Mouse (Mus musculus): ENCODE data around the gene Pawr. TPM values are rescaled to one million over a fixed set of nuclear protein-coding genes. Genes with fewer than 3 reads are reported as not detected.

Gene Pawr
- polyA plus RNA-seq, 1 experiment from 2014 or later: 3.3 TPM

DNA sequence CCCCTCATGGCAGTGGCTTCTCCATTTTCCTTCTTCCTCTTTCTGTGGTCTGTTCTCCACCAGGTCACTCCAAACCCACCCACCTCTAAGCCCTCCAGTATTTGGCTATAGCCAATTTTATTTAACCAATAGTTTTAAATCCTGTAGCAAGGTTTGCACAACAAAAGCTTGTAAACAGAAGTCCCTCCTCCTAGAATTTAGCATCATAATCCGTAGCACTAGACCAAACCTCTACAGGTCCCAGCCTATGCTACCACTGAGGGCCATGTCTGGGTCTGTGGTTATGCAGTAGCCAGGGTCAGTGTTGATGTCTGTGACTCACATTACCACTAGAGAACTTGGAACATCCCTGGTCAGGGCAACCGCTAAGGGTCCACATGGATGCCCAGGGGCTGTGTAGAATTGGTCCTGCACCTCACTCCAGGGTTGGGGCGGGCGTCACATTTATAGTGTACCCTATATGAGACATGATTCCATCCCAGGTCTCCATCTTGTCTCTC, 71.5 kb downstream of the Pawr start:
- no peak for ATAC-seq (ENCODE audit: insufficient number of reproducible peaks, low FRiP score, low TSS enrichment, low read depth)
- Histone ChIP-seq H3K4me2 (no peak overlapping the region), H3K9ac (no peak overlapping the region), H3K4me1 (0 out of 2 replicates have a peak, but pooled peaks cover 2% of the 10 kb centered on the region), H3K27me3 (no peaks in the 10 kb centered on the region), H3K9me3 (no peaks in the 10 kb centered on the region), H3K36me3 (no peaks in the 10 kb centered on the region), H3K4me3 (no peak overlapping the region), H3K27ac (no peak overlapping the region)
- 92% methylated on average over 4 of the region's 4 CpGs for WGBS

DNA sequence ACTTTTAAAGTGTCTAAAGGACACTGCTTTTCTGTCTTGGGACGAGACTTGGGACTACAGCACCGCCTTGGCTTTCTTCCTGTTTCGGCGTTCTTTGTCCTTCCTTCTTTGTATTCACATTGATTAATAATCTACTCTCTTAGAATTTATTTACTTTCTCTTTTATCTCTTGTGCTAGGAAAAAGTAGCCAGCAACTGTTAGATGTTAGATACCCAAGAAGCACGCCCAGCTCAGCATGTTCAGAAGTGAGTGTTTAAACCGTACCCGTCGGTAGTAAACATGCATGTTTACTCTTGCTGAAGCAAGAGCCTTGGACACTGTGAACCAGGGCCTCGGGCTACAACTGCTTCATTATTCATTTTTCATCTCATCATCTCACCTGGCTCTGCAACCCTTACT, 72.2 kb downstream of the Pawr start:
- Histone ChIP-seq H3K4me1 (0 out of 2 replicates have a peak, but pooled peaks cover 2% of the 10 kb centered on the region), H3K27me3 (no peaks in the 10 kb centered on the region), H3K4me3 (no peak overlapping the region), H3K27ac (no peak overlapping the region), H3K4me2 (no peak overlapping the region), H3K9me3 (no peaks in the 10 kb centered on the region), H3K9ac (no peak overlapping the region), H3K36me3 (no peaks in the 10 kb centered on the region)
- 82% methylated on average over 9 of the region's 9 CpGs for WGBS
- no peak for ATAC-seq (ENCODE audit: insufficient number of reproducible peaks, low FRiP score, low TSS enrichment, low read depth)

GRCm38 (mm10) chr10:108405076-108405475, 73.2 kb downstream of the Pawr start:
- Histone ChIP-seq H3K9me3 (no peaks in the 10 kb centered on the region), H3K4me1 (0 out of 2 replicates have a peak, but pooled peaks cover 2% of the 10 kb centered on the region), H3K9ac (no peak overlapping the region), H3K4me3 (no peak overlapping the region), H3K27ac (no peak overlapping the region), H3K27me3 (no peaks in the 10 kb centered on the region), H3K4me2 (no peak overlapping the region), H3K36me3 (no peaks in the 10 kb centered on the region)
- ATAC-seq (ENCODE audit: insufficient number of reproducible peaks, low FRiP score, low TSS enrichment, low read depth): no peak
- 56% methylated on average over 8 of the region's 8 CpGs for WGBS

GRCm38 (mm10) chr10:108405931-108406330, 74.0 kb downstream of the Pawr start:
- Histone ChIP-seq H3K4me1 (0 out of 2 replicates have a peak, but pooled peaks cover 2% of the 10 kb centered on the region), H3K36me3 (no peaks in the 10 kb centered on the region), H3K4me2 (no peak overlapping the region), H3K9me3 (no peaks in the 10 kb centered on the region), H3K9ac (no peak overlapping the region), H3K27me3 (no peaks in the 10 kb centered on the region), H3K4me3 (no peak overlapping the region), H3K27ac (no peak overlapping the region)
- 52% methylated on average over 7 of the region's 7 CpGs for WGBS
- ATAC-seq (ENCODE audit: insufficient number of reproducible peaks, low FRiP score, low TSS enrichment, low read depth): no peak

- Histone ChIP-seq H3K27me3 (no peaks in the 10 kb centered on the region), H3K9ac (no peak overlapping the region), H3K36me3 (no peaks in the 10 kb centered on the region), H3K4me3 (no peak overlapping the region), H3K27ac (no peak overlapping the region), H3K4me1 (0 out of 2 replicates have a peak, but pooled peaks cover 2% of the 10 kb centered on the region), H3K4me2 (no peak overlapping the region), H3K9me3 (no peaks in the 10 kb centered on the region)
- no peak for ATAC-seq (ENCODE audit: insufficient number of reproducible peaks, low FRiP score, low TSS enrichment, low read depth)
- WGBS: 79% methylated on average over 12 of the region's 12 CpGs
These were observed 75.2 kb downstream of the Pawr start for GRCm38 (mm10) chr10:108406798-108407754.

DNA sequence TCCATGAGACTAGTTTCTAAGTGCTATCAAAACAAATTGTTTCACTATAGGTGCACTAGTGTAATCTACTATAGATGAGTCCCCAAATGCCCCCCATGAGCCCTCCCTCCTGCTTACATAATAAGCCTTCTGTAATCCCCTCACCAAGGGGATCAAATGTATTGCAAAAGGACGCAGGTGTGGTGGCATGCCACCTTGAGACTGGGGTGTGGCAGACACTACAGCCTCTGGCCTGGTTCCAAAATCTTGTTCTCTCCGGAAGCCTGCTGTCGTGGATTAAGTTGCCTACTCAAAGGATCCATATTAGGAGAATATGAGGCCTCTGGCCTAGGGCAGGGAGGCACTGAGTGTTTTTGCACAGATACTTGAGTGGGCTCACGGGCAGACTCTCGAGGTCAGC, 76.1 kb downstream of the Pawr start:
- Histone ChIP-seq H3K9ac (no peak overlapping the region), H3K4me3 (no peak overlapping the region), H3K36me3 (no peaks in the 10 kb centered on the region), H3K4me2 (no peak overlapping the region), H3K27ac (no peak overlapping the region), H3K9me3 (no peaks in the 10 kb centered on the region), H3K27me3 (no peaks in the 10 kb centered on the region), H3K4me1 (0 out of 2 replicates have a peak, but pooled peaks cover 2% of the 10 kb centered on the region)
- 56% methylated on average over 5 of the region's 5 CpGs for WGBS
- ATAC-seq (ENCODE audit: insufficient number of reproducible peaks, low FRiP score, low TSS enrichment, low read depth): no peak

- ATAC-seq (ENCODE audit: insufficient number of reproducible peaks, low FRiP score, low TSS enrichment, low read depth): no peak
These were observed 76.5 kb downstream of the Pawr start for GRCm38 (mm10) chr10:108408437-108408836.

GRCm38 (mm10) chr10:108408986-108409385, 77.1 kb downstream of the Pawr start:
- 0 out of 2 replicates have a peak, but pooled peaks cover 2% of the 10 kb centered on the region for H3K4me1 ChIP-seq
- no peak overlapping the region for H3K9ac ChIP-seq
- H3K27me3 ChIP-seq: no peaks in the 10 kb centered on the region
- 66% methylated on average over 6 of the region's 6 CpGs for WGBS
- H3K27ac ChIP-seq: no peak overlapping the region
- no peak for ATAC-seq (ENCODE audit: insufficient number of reproducible peaks, low FRiP score, low TSS enrichment, low read depth)
- no peak overlapping the region for H3K4me3 ChIP-seq
- no peak overlapping the region for H3K4me2 ChIP-seq
- H3K9me3 ChIP-seq: no peaks in the 10 kb centered on the region
- H3K36me3 ChIP-seq: no peaks in the 10 kb centered on the region

More at GRCm38 (mm10) chr10:108408437-108408836, 76.5 kb downstream of the Pawr start:
- Histone ChIP-seq H3K4me3 (no peak overlapping the region), H3K4me1 (0 out of 2 replicates have a peak, but pooled peaks cover 2% of the 10 kb centered on the region), H3K27me3 (no peaks in the 10 kb centered on the region), H3K4me2 (no peak overlapping the region), H3K36me3 (no peaks in the 10 kb centered on the region), H3K27ac (no peak overlapping the region), H3K9me3 (no peaks in the 10 kb centered on the region), H3K9ac (no peak overlapping the region)
- 65% methylated on average over 6 of the region's 6 CpGs for WGBS

GRCm38 (mm10) chr10:108409529-108409928, 77.6 kb downstream of the Pawr start:
- H3K9ac ChIP-seq: no peak overlapping the region
- H3K27ac ChIP-seq: no peak overlapping the region
- H3K9me3 ChIP-seq: no peaks in the 10 kb centered on the region
- WGBS: 87% methylated on average over 6 of the region's 6 CpGs
- H3K36me3 ChIP-seq: no peaks in the 10 kb centered on the region
- H3K4me1 ChIP-seq: 0 out of 2 replicates have a peak, but pooled peaks cover 2% of the 10 kb centered on the region
- no peaks in the 10 kb centered on the region for H3K27me3 ChIP-seq
- H3K4me3 ChIP-seq: no peak overlapping the region
- no peak overlapping the region for H3K4me2 ChIP-seq
- ATAC-seq (ENCODE audit: insufficient number of reproducible peaks, low FRiP score, low TSS enrichment, low read depth): no peak

GRCm38 (mm10) chr10:108414936-108415635, 83.2 kb downstream of the Pawr start:
- Histone ChIP-seq H3K36me3 (no peaks in the 10 kb centered on the region), H3K9me3 (no peaks in the 10 kb centered on the region), H3K9ac (no peak overlapping the region), H3K4me1 (no peaks in the 10 kb centered on the region), H3K4me3 (no peak overlapping the region), H3K27me3 (no peaks in the 10 kb centered on the region), H3K27ac (no peak overlapping the region), H3K4me2 (no peak overlapping the region)
- no peak for ATAC-seq (ENCODE audit: insufficient number of reproducible peaks, low FRiP score, low TSS enrichment, low read depth)
- 80% methylated on average over 14 of the region's 14 CpGs for WGBS

GRCm38 (mm10) chr10:108417448-108417847, 85.5 kb downstream of the Pawr start:
- no peaks in the 10 kb centered on the region for H3K27me3 ChIP-seq
- H3K9ac ChIP-seq: no peak overlapping the region
- no peak for ATAC-seq (ENCODE audit: insufficient number of reproducible peaks, low FRiP score, low TSS enrichment, low read depth)
- H3K4me1 ChIP-seq: no peaks in the 10 kb centered on the region
- no peaks in the 10 kb centered on the region for H3K9me3 ChIP-seq
- no peak overlapping the region for H3K4me3 ChIP-seq
- WGBS: 43% methylated on average over 5 of the region's 5 CpGs
- H3K36me3 ChIP-seq: no peaks in the 10 kb centered on the region
- no peak overlapping the region for H3K27ac ChIP-seq
- no peak overlapping the region for H3K4me2 ChIP-seq

DNA sequence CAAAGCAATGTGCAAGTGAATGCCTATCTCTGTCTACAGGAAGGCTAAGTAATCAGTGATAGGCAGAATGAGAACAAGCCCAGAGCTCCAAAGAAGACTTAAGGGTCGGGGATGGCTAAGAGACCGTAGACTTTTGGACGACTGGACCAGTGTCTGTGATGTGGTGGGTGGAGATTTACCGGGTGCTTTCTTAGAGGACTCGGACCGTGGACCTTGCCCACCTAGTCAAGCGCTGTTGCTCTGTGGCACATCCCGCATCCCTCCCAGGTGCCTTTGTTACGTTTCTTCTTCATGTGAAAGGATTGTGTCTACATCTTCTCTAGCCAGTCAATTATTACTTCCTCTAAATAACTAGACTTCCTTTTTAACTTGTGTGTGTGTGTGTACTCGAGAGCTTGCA, 98.6 kb downstream of the Pawr start:
- WGBS: 90% methylated on average over 10 of the region's 10 CpGs
- ATAC-seq (ENCODE audit: insufficient number of reproducible peaks, low FRiP score, low TSS enrichment, low read depth): no peak
- Histone ChIP-seq H3K9me3 (no peaks in the 10 kb centered on the region), H3K4me1 (no peaks in the 10 kb centered on the region), H3K27me3 (no peaks in the 10 kb centered on the region), H3K9ac (no peak overlapping the region), H3K27ac (no peak overlapping the region), H3K4me3 (no peak overlapping the region), H3K36me3 (no peaks in the 10 kb centered on the region), H3K4me2 (no peak overlapping the region)
